Mouse (Mus musculus): Measurements from ENCODE around the gene Slc6a17.

Slc6a17 gene

GRCm38 (mm10) chr3:107466577-107466976 lies 51.2 kb downstream of the Slc6a17 start:
- in situ Hi-C loops (cut with MboI, MseI), result no loop called here

DNA sequence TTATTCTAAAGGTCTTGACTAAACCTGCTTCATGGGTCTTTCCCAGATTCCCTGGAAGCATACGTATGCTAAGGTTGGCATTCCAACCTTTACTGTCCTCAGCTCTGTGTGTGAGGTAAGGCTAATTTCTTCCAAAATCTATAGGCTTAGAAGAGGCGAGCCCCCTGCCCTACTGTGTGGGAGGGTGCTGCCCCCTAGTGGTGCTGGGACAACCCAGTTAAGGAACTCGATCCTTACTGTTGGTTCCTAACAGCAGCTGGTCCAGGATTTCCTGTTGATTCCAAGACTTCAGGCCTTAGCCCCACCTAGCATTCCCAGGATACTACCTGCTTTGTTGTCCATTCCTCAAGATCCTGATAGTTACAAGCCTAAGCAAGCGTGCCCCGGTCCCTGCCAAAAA lies 55.7 kb downstream of the Slc6a17 start:
- in situ Hi-C loops (cut with MboI, MseI), result loop anchor here (5.0 kb wide), 2 partner anchors 110 to 220 kb away; no protein-coding TSS in a partner anchor

DNA sequence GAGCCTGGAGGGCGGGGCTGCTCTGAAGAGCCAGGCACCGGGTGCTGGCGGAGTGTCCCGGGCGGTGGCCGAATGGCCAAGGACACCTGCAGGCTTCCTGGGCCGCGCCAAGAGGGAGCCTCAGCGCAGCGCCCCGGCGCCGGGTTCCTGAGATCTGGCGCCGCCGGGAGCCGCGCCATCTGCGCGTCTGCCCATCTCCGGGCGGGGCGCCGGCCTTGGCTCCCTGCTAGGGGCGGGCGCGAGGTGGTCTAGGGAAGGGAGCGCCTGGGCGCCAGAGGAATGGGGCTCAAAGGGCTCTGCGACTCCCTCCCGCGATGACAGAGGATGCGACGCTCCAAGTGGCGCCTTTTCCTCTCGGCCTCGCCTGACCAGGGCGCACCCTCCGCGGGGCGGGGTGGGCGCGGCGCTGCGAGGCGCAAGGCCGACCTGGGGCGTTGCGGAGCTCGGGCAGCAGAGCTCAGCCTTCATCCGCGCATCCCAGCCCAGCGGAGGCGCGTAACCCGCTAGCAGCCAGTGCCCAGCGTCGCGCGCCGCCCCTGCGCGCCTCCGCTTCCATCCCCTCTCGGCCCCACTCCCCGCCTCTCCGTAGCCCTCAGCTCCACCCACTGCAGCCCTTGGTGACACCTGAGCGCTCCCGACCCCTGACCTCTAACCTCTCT lies 57.9 kb downstream of the Slc6a17 start:
- in situ Hi-C loops (cut with MboI, MseI), result loop anchor here (5.0 kb wide), 2 partner anchors 108 to 218 kb away; no protein-coding TSS in a partner anchor

- in situ Hi-C loops (cut with MboI, MseI), result no loop called here
Measured at GRCm38 (mm10) chr3:107459196-107459772, 58.5 kb downstream of the Slc6a17 start, which contains the start of gene Kcnc4. Kcnc4 (minus strand) TSS chr3:107459552.

- in situ Hi-C loops (cut with MboI, MseI), result no loop called here
Measured at GRCm38 (mm10) chr3:107458528-107459195, 59.2 kb downstream of the Slc6a17 start.

- in situ Hi-C loops (cut with MboI, MseI), result no loop called here
Measured at GRCm38 (mm10) chr3:107458104-107458503, 59.7 kb downstream of the Slc6a17 start.

GRCm38 (mm10) chr3:107454280-107454679 lies 63.5 kb downstream of the Slc6a17 start:
- in situ Hi-C loops (cut with MboI, MseI), result no loop called here

DNA sequence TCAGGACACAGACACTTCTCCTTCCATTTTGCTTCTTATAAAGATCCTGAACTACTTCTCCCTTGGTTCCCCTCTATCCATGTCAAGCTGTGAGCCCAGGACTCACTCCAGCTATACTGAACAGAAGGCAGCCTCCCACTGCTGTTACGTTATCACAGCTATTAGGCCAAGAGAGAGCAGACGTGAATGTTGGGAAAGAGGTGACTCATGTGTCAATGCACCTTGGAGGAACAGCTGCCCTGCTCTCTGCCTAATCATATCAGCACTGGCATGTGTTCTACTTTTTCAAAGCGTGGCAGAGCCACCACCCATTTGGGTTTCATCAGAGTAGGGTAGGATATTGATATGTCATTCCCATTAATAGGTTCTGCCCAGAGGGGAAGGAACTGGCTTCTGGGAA lies 71.0 kb downstream of the Slc6a17 start:
- in situ Hi-C loops (cut with MboI, MseI), result no loop called here

DNA sequence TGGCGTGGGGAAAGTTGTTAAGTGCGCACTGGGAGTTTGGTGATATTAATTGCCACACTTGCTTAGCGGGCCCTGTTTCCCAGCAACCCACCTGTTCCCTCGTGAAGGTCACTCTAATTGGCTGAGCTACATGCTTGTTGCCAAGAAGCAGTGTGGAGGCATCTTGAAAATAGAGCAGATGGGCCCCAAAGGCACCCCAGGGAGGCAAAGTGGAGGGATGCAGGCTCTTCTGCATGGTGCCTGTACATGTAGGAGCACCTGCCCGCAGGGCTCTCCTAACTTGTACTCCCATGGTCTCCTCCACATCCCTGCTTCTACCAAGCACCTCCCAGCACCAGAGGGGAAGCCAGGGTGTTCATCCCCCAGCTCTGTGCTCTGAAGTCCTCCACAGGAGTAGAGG lies 74.0 kb downstream of the Slc6a17 start:
- in situ Hi-C loops (cut with MboI, MseI), result no loop called here

DNA sequence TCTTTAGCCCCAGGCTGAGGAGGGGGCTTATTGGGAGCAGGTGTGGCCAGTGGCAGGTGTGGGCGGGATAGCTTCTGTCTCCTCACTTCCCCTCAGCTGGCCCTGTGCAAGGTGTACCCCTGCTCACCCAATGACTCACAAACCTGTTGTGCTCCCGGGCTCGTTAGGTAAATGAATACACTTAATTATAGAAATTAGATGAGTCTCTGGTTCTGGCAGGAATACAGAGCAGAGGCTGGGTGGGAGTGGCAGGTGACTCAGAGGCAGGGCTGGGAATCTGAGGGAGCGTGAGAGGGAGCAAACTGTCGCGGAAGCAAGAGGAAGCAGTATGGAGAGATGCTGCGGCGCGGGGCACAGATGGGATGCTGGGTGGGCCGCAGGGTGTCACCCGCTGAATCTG lies 75.6 kb downstream of the Slc6a17 start:
- in situ Hi-C loops (cut with MboI, MseI), result no loop called here

GRCm38 (mm10) chr3:107441306-107441705 lies 76.5 kb downstream of the Slc6a17 start:
- in situ Hi-C loops (cut with MboI, MseI), result no loop called here

DNA sequence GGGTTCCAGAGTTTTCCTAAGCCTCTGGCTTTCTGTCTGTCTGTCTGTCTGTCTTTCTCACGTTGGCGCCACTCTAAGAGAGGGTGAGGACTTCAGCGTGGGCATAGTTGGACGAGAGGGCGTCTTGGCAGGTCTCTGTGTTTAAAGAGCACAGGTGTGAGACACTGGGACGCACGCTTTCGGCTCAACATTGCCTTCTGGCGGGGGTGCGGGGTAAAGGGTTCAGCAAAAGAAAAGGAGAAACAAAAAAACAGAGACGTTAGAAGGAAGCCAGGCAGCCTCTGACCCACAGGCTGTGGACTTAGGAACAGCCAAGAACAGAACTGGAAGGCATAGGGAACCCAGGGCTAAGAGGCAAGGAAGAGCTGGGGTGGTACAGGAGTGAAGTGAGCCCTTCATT lies 78.5 kb downstream of the Slc6a17 start:
- in situ Hi-C loops (cut with MboI, MseI), result loop anchor here (10.0 kb wide), 1 partner anchor 296 kb away; no protein-coding TSS in a partner anchor

- in situ Hi-C loops (cut with MboI, MseI), result loop anchor here (10.0 kb wide), 1 partner anchor 297 kb away; no protein-coding TSS in a partner anchor
Measured at GRCm38 (mm10) chr3:107437666-107438065, 80.2 kb downstream of the Slc6a17 start.

DNA sequence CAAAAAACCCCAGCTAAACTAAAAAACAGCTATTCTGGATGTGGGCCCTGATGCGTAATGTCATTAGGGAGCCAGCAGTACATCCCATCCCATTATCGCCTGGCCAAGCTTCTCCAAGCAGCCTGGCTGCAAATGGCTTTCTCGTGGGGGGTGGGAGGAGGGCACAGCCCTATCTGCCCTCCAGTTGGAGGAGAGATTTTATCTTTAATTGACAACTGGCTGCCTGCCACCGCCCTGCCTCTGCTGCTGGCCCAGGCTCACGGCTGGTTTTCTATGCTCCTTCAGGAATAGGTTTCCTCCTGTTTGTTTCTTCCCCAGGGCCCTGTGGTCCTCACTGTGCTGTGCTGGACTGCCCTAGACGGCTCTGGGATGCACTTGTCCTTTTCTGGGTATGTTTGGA lies 81.4 kb downstream of the Slc6a17 start:
- in situ Hi-C loops (cut with MboI, MseI), result loop anchor here (10.0 kb wide), 1 partner anchor 298 kb away; no protein-coding TSS in a partner anchor

GRCm38 (mm10) chr3:107433614-107434013 lies 84.2 kb downstream of the Slc6a17 start:
- in situ Hi-C loops (cut with MboI, MseI), result loop anchor here (10.0 kb wide), 1 partner anchor 301 kb away; no protein-coding TSS in a partner anchor

GRCm38 (mm10) chr3:107431268-107431667 lies 86.5 kb downstream of the Slc6a17 start:
- in situ Hi-C loops (cut with MboI, MseI), result loop anchor here (10.0 kb wide), 1 partner anchor 304 kb away; no protein-coding TSS in a partner anchor

- in situ Hi-C loops (cut with MboI, MseI), result no loop called here
Measured at GRCm38 (mm10) chr3:107424258-107425041, 93.4 kb downstream of the Slc6a17 start.

GRCm38 (mm10) chr3:107420156-107420555 lies 97.7 kb downstream of the Slc6a17 start:
- in situ Hi-C loops (cut with MboI, MseI), result no loop called here
